ENCODE assay signal across 13 mouse cellular contexts in the genomic region with DNA sequence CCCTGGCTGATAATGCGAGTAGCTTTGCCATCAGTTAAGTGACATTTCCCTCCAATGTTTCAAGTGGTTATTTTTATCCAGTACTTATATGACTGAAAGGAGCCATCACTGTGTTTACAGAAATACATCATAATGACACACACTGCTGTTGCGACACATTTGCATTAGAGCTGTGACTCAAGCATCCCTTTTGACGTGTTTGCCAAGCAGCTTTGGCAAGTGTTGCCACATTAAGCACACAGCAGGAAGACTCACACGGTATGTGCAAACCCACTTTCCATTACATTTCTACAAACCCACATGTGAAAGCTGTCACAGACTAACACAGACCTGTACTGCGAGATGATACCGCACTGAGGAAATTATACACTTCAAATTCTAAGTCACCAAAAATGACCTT. TPM values are rescaled to one million over a fixed set of nuclear protein-coding genes. Genes with fewer than 3 reads are reported as not detected.
DNase-seq lines count a peak whose midpoint lies in the region; ATAC-seq lines count a peak whose summit lies in the region.
"Had no signal": no experiment of that assay in that cellular context is flagged by ENCODE, and none has a peak within 500 bp of the region (broad histone marks: within the 10 kb centered on the region; RNA-seq: fewer than 3 reads in every experiment).

No protein-coding gene starts in this region.

- H3K27me3 ChIP-seq in megakaryocyte, embryonic 14.5 days (replicated peaks) = peaks cover 4% of the 10 kb centered on the region
- H3K27me3 ChIP-seq: stomach, embryonic 15.5 days had no signal

- peak; percentile 38; the same call in 1 of the 2 replicates for ATAC-seq in frontal cortex, adult (ENCODE audit: low TSS enrichment)

- H3K36me3 ChIP-seq in megakaryocyte, embryonic 14.5 days (replicated peaks; ENCODE audit: low read length) = peaks cover 31% of the 10 kb centered on the region
- H3K36me3 ChIP-seq: stomach, embryonic 15.5 days had no signal

- peaks cover 45% of the 10 kb centered on the region for H3K4me1 ChIP-seq in megakaryocyte, embryonic 14.5 days
- H3K4me1 ChIP-seq: stomach, embryonic 15.5 days had no signal

- intact Hi-C loops in heart, postnatal 10 days (cut with DNase I) = no loop called here

- H3K9me3 ChIP-seq in megakaryocyte, embryonic 14.5 days = no peaks in the 10 kb centered on the region
- H3K9me3 ChIP-seq: stomach, embryonic 15.5 days had no signal

- DNase-seq in frontal cortex, postnatal 10 days (ENCODE audit: low spot score in 2 of 2) = no peak
- DNase-seq in CD4-positive helper T cell, adult 2 months (ENCODE audit: low read depth, low spot score) = peak; percentile 60
- peak; percentile 34 for DNase-seq in c-Kit-positive CD71-negative TER-119-negative erythroid progenitor cells, embryonic 14.5 days (ENCODE audit: low read depth)
- no peak for DNase-seq in testis, postnatal 10 days (ENCODE audit: low spot score)
- DNase-seq in spleen, postnatal 14 days (ENCODE audit: low spot score in 2 of 2) = no peak
- no peak for DNase-seq in heart, postnatal 10 days
- DNase-seq: gastrocnemius, adult 2 months; kidney, adult 11 months; layer of hippocampus, adult 9-11 months; retina, postnatal 1 day had no signal

- H3K4me3 ChIP-seq in megakaryocyte, embryonic 14.5 days (replicated peaks) = peak overlapping the region; percentile 26
- H3K4me3 ChIP-seq: gastrocnemius, adult 2 months; stomach, embryonic 15.5 days had no signal

RNA-seq across cellular contexts. Expression of a gene that starts 34.2 kb away (rescaled TPM):
- polyA plus RNA-seq in megakaryocyte, embryonic 14.5 days (2012; ENCODE audit: insufficient read depth, low replicate concordance) = 0.35 and 0.88 TPM in 2 replicates
- total RNA-seq in heart, postnatal 10 days (2021) = 1 to 10 TPM; 5.4 to 9.4 TPM

Comparison
In these comparisons a context has a peak if more than half of its experiments do, and no peak if none do; other contexts are left out.
1. DNase-seq: peak in CD4-positive helper T cell, adult 2 months (single experiment) and c-Kit-positive CD71-negative TER-119-negative erythroid progenitor cells, embryonic 14.5 days (single experiment); none in frontal cortex, postnatal 10 days (0 of 2), testis, postnatal 10 days (single experiment), spleen, postnatal 14 days (0 of 2) and heart, postnatal 10 days (0 of 2).